Mouse (Mus musculus): ENCODE results near the gene Gon7. TPM values are rescaled to one million over a fixed set of nuclear protein-coding genes. Genes with fewer than 3 reads are reported as not detected.
A peak's percentile ranks its signal among the peaks of the same experiment; 100 is the strongest.

Gon7 gene
- polyA plus RNA-seq, 1 experiment, result 11.2 TPM

DNA sequence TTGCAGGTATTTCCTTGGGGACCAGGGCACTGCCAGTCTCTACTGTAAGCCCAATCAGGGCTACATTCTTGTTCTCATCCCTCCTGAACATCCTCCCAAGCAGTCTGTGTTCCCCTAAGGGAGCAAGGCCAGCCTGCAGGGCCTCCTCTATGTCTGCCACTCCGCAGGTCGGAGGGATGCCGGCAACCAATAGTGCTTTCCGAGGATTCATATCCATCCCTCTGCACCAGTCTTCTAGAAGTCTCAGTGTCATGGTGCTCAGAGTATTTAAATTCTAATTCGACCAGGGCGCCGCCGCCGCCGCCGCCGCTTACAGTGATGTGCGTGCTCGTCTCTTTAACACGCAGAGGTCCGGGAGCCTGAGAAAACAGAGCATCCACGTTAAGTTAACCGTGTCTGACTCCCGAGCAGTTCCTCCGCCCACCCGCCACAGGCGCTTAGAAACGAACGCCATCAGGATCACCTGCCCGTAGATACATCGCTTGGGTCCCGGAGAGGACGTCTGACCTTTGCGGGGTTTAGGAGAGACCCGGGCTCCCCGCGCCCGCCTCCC is 14.5 kb downstream of the Gon7 start:
- Histone ChIP-seq H3K4me1 (ENCODE audit: control insufficient read depth, insufficient read depth, insufficient read length, low read length) (peaks cover 7% of the 10 kb centered on the region; the same call in 1 of the 2 replicates), H3K36me3 (ENCODE audit: control insufficient read depth, insufficient read depth, low read length) (peaks cover 4% of the 10 kb centered on the region; the same call in 1 of the 2 replicates), H3K4me3 (ENCODE audit: low read depth, low read length) (peak overlapping the region; percentile 73), H3K27me3 (ENCODE audit: control insufficient read depth, insufficient read depth, low read length) (no peaks in the 10 kb centered on the region), H3K27ac (ENCODE audit: insufficient read depth, low read depth, low read length) (peak overlapping the region; percentile 35)
- TF ChIP-seq CTCF (IDR thresholded peaks at IDR 0.05; ENCODE audit: extremely low read depth, insufficient read length, insufficient replicate concordance, low read depth, low read length) (no peak), POLR2A (IDR thresholded peaks at IDR 0.05; ENCODE audit: low read depth, low read length) (no peak)
- WGBS, result under 1% methylated on average over 33 of the region's 33 CpGs

DNA sequence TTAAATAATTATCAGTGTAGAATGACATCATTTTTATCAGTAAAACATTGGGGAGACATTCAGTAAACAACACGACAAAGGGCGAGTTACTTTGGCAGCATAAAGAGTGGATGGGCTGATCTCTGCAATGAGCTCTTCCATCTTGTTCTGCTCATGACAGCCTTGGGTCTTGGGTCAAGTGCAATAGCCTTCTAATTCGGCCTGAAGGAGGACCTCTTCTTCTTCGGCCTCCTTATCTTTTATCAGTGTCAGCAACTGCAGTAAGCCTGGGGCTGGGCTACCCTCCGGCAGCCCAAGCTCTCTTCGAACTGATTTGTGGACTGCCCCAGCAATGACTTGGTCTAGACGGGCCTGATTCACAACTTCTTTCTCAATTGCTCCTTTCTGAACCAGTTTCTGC is 15.5 kb downstream of the Gon7 start:
- Histone ChIP-seq H3K27me3 (ENCODE audit: control insufficient read depth, insufficient read depth, low read length) (no peaks in the 10 kb centered on the region), H3K4me1 (ENCODE audit: control insufficient read depth, insufficient read depth, insufficient read length, low read length) (peaks cover 5% of the 10 kb centered on the region; the same call in 1 of the 2 replicates), H3K27ac (ENCODE audit: insufficient read depth, low read depth, low read length) (no peak overlapping the region), H3K36me3 (ENCODE audit: control insufficient read depth, insufficient read depth, low read length) (0 out of 2 replicates have a peak, but pooled peaks cover 2% of the 10 kb centered on the region), H3K4me3 (ENCODE audit: low read depth, low read length) (no peak overlapping the region)
- no peak for TF ChIP-seq CTCF (IDR thresholded peaks at IDR 0.05; ENCODE audit: extremely low read depth, insufficient read length, insufficient replicate concordance, low read depth, low read length)
- 80% methylated on average over 7 of the region's 7 CpGs for WGBS

DNA sequence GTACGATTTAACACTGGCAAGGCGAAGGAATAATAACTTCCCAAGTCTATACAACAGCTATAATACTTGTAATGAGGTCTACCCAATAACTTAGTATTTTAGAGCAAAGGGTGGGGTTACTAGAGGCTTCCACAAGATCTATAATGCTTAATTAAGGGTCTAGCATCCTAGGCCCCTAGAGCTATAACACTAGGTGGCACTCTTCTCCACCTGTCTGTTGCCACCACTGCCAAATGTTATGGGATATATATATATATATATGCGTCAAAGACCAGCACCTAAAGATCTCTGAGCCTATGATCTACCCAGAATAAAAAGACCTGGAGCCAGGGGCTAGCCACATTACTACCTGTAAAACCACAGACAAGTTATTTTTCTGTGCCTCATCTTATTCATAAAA is 17.3 kb downstream of the Gon7 start:
- no peak for TF ChIP-seq CTCF (IDR thresholded peaks at IDR 0.05; ENCODE audit: extremely low read depth, insufficient read length, insufficient replicate concordance, low read depth, low read length)
- no peak for TF ChIP-seq POLR2A (IDR thresholded peaks at IDR 0.05; ENCODE audit: low read depth, low read length)
- H3K4me1 ChIP-seq (ENCODE audit: control insufficient read depth, insufficient read depth, insufficient read length, low read length), result peaks cover 5% of the 10 kb centered on the region; the same call in 1 of the 2 replicates

DNA sequence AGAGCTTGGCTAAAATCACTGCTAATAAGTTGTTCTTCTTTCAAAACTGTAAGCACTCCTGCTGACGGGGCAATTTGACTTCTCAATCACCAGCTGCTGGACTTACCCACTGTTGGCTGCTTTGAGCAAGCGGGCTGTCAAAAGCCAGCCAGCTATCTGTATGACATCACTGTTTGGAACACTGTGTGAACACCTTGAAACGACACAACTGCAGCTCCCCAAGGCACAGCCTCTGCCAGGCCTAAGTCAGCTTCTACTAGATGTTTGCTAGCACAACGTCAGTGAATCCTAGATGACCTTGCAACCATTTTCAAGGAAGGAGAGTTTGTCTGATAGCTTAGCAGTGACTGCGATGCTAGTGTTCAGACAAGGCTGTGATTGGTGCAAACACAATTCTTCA is 18.5 kb downstream of the Gon7 start:
- no peak for TF ChIP-seq CTCF (IDR thresholded peaks at IDR 0.05; ENCODE audit: extremely low read depth, insufficient read length, insufficient replicate concordance, low read depth, low read length)
- TF ChIP-seq POLR2A (IDR thresholded peaks at IDR 0.05; ENCODE audit: low read depth, low read length), result no peak
- Histone ChIP-seq H3K36me3 (ENCODE audit: control insufficient read depth, insufficient read depth, low read length) (no peaks in the 10 kb centered on the region), H3K4me3 (ENCODE audit: low read depth, low read length) (no peak overlapping the region), H3K27me3 (ENCODE audit: control insufficient read depth, insufficient read depth, low read length) (no peaks in the 10 kb centered on the region), H3K4me1 (ENCODE audit: control insufficient read depth, insufficient read depth, insufficient read length, low read length) (peaks cover 5% of the 10 kb centered on the region; the same call in 1 of the 2 replicates), H3K27ac (ENCODE audit: insufficient read depth, low read depth, low read length) (no peak overlapping the region)
- WGBS, result 68% methylated on average over 5 of the region's 5 CpGs

More for the DNA sequence above, 17.3 kb downstream of the Gon7 start:
- WGBS, result 67% methylated on average over 3 of the region's 3 CpGs
- H3K27ac ChIP-seq (ENCODE audit: insufficient read depth, low read depth, low read length), result no peak overlapping the region
- no peak overlapping the region for H3K4me3 ChIP-seq (ENCODE audit: low read depth, low read length)
- H3K36me3 ChIP-seq (ENCODE audit: control insufficient read depth, insufficient read depth, low read length), result no peaks in the 10 kb centered on the region
- no peaks in the 10 kb centered on the region for H3K27me3 ChIP-seq (ENCODE audit: control insufficient read depth, insufficient read depth, low read length)

DNA sequence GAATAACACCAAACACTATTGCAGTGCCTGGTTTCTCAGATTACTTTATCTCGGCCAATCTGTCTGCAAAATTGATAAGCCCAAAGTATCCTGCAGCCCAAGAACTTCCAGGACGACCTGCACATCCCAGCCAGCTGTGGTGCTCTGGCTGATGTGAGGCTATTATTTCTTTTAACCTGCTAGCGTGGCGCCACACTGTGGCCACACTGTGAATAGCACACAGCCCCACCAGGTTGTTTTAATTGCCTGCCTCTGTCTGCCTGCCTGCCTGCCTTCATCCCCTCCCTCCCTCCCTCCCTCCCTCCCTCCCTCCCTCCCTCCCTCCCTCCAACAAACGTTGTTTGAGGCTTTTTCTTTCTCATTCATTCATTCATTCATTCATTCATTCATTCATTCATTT is 24.2 kb downstream of the Gon7 start:
- TF ChIP-seq POLR2A (IDR thresholded peaks at IDR 0.05; ENCODE audit: low read depth, low read length) (no peak), CTCF (IDR thresholded peaks at IDR 0.05; ENCODE audit: extremely low read depth, insufficient read length, insufficient replicate concordance, low read depth, low read length) (peak; percentile 83; the same call in 1 of the 2 replicates)
- H3K4me1 ChIP-seq (ENCODE audit: control insufficient read depth, insufficient read depth, insufficient read length, low read length), result peaks cover 19% of the 10 kb centered on the region
- WGBS, result 3% methylated on average over 5 of the region's 5 CpGs

DNA sequence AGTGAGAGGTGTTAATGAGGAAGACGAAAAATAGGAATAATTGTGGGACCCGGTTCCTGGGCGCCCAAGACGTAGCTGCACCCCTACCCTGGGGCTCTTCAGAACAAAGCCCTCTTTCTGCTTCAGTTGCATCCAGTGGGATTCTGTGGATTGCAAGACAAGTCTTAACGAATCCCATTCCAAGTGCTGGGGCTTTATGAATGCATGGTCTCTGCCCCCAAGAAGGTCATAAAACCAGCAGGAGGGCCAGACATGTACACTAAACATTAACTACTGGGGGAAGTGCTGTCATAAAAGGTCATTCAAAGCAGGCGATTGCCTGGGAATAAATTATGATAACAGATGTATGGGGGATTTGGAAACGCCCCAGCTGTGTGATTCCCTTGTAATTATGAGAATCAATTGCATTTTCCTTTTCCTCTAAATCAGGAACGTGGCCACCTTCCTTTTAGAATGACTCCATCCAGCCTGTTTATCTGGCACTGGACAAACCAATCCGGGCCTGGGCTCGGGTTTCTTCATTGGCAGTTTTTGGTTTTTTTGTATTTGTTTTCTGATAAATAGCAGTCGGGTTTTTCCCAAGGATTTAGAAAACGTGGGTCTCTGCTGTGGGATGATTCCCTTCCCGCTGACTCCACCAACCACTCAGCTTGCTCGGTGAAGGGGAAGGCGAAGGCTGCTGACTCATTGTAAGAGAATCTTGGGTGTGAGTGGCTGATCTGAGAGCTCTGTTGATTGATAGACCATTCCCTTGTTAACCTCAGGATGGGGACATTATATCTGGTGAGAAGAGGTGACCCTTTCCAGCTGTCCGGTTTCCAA is 26.6 kb downstream of the Gon7 start:
- Histone ChIP-seq H3K27me3 (ENCODE audit: control insufficient read depth, insufficient read depth, low read length) (no peaks in the 10 kb centered on the region), H3K4me3 (ENCODE audit: low read depth, low read length) (peak overlapping the region; percentile 20), H3K4me1 (ENCODE audit: control insufficient read depth, insufficient read depth, insufficient read length, low read length) (peaks cover 26% of the 10 kb centered on the region), H3K27ac (ENCODE audit: insufficient read depth, low read depth, low read length) (peak overlapping the region; percentile 96), H3K36me3 (ENCODE audit: control insufficient read depth, insufficient read depth, low read length) (no peaks in the 10 kb centered on the region)
- TF ChIP-seq CTCF (IDR thresholded peaks at IDR 0.05; ENCODE audit: extremely low read depth, insufficient read length, insufficient replicate concordance, low read depth, low read length) (no peak), POLR2A (IDR thresholded peaks at IDR 0.05; ENCODE audit: low read depth, low read length) (no peak)
- WGBS, result 11% methylated on average over 16 of the region's 16 CpGs

More for the DNA sequence above, 24.2 kb downstream of the Gon7 start:
- no peaks in the 10 kb centered on the region for H3K27me3 ChIP-seq (ENCODE audit: control insufficient read depth, insufficient read depth, low read length)
- H3K27ac ChIP-seq (ENCODE audit: insufficient read depth, low read depth, low read length), result no peak overlapping the region
- H3K4me3 ChIP-seq (ENCODE audit: low read depth, low read length), result no peak overlapping the region
- H3K36me3 ChIP-seq (ENCODE audit: control insufficient read depth, insufficient read depth, low read length), result no peaks in the 10 kb centered on the region
